Mouse (Mus musculus) E14TG2a.4 (cell line): ENCODE results near the gene Nnmt.

Experiments used
- H3K27me3 ChIP-seq: 2 replicates; pipeline ENCODE4 v1.6.1; 2014; ENCODE audit warnings: low read length, control low read depth; ENCODE audit not compliant: insufficient read depth
- H3K36me3 ChIP-seq: 2 replicates; pipeline ENCODE4 v1.6.1; 2014; ENCODE audit warnings: low read length, control low read depth; ENCODE audit not compliant: insufficient read depth
- H3K4me1 ChIP-seq: replicated peaks from 2 replicates; pipeline ENCODE4 v1.6.1; 2014; ENCODE audit warnings: low read depth, low read length, control low read depth
- H3K4me3 ChIP-seq: replicated peaks from 2 replicates; pipeline ENCODE4 v1.5.1; 2014; ENCODE audit warnings: mild to moderate bottlenecking, low read length
- H3K9me3 ChIP-seq: 2 replicates; pipeline ENCODE4 v1.6.1; 2014; ENCODE audit warnings: low read length, control low read depth
- CTCF ChIP-seq: conservative IDR thresholded peaks from 2 replicates; pipeline ENCODE4 v1.5.1; 2014; ENCODE audit warnings: low read length
- NANOG ChIP-seq: IDR thresholded peaks from 2 replicates; pipeline ENCODE4 v1.6.1; 2014; ENCODE audit warnings: borderline replicate concordance, low read length, mixed read lengths
- POU5F1 ChIP-seq: IDR thresholded peaks from 2 replicates; pipeline ENCODE4 v1.6.1; 2014; ENCODE audit warnings: low read length, borderline replicate concordance

The Nnmt gene

DNA sequence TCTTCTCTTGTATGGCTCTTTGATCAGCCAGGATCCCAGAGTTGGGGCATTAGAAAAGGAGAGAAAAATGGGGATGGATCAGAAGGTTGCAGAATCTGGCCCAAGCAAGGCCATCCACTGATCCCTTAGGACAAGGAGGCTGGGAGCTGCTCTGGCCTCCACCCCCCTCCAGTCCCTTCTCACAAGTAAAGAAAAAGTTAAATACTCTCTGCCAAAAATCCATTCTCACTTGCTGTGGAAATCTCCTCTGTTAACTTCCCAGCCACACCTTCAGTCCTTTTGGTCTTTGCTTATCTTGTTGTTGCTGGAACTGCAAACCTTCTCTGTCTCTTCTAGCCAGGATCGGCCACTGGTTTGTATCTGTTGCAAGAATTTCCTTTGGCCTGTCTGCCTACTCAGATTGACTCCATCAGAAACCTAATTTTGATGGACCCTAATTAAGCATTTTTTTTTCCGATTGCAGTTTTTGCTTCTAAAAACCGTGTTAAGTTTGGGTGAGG lies 12.6 kb upstream of the Nnmt start:
- Histone ChIP-seq H3K36me3 (no peaks in the 10 kb centered on the region), H3K9me3 (peaks cover 7% of the 10 kb centered on the region), H3K27me3 (no peaks in the 10 kb centered on the region; the same call in 1 of the 2 replicates), H3K4me1 (peaks cover 7% of the 10 kb centered on the region; the same call in 1 of the 2 replicates), H3K4me3 (no peak overlapping the region)
- no peak for TF ChIP-seq POU5F1
- TF ChIP-seq NANOG: no peak
- no peak for TF ChIP-seq CTCF

DNA sequence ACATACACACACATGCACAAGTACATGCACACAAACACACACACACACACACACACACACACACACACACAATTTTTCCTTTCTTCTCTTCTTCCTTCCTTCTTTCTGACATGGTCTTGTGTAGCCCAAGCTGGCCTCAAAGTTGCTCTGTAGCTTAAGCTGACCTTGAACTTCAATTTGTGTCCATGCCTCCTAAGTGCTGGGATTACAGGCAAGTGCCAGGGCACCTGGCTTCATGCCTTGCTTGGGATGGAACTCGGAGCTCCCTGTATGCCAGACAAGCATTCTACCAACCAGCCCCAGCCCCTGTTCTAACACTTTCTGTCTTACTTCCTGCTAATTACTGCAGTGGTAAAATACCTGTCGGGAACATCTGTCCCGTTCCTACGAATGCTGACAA lies 8.3 kb upstream of the Nnmt start:
- no peaks in the 10 kb centered on the region for H3K9me3 ChIP-seq
- no peaks in the 10 kb centered on the region for H3K36me3 ChIP-seq
- H3K4me1 ChIP-seq: peaks cover 3% of the 10 kb centered on the region
- H3K4me3 ChIP-seq: no peak overlapping the region
- no peaks in the 10 kb centered on the region for H3K27me3 ChIP-seq
- TF ChIP-seq POU5F1: no peak

DNA sequence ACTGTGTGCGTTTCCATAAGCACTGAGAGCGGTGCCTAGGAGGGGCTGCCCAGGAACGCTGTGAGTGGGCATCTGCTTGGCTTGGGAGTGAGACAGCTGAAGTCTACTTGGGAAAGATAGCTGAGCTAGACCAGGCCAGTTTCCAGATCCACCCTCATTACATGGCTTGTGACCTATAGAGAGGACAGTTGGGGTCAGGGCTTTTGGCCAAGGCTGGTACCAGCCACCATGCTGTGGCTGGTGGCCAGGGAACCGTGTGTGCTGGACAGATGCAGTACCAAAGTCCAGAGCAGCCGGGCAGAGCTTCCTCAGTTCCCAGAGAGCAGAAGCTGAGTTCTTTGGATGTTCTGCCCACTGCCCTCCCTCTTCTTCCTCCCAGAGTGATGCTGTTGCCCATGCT lies 7.6 kb upstream of the Nnmt start:
- Histone ChIP-seq H3K4me1 (no peaks in the 10 kb centered on the region; the same call in 1 of the 2 replicates), H3K4me3 (no peak overlapping the region), H3K27me3 (no peaks in the 10 kb centered on the region), H3K36me3 (no peaks in the 10 kb centered on the region), H3K9me3 (no peaks in the 10 kb centered on the region)
- TF ChIP-seq NANOG (no peak), CTCF (no peak), POU5F1 (no peak)

DNA sequence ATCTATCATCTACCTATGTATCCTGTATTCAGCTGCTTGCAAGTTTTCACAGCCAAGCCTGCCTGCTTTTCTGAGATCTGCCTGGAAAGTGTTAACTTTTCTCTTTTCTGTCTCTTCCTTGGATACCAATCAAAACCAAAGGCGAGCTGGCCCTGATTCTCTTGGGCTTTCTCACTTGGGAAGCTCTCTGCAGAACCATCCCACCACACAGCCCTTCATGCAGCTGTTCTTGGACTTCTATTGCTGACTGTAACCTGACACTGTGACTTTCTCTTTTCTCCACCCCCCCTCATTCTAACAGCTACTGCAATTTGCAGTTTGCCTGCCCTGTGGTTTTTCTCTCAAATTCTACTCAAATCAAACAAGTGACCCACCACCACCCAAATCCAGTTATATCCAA lies 6.1 kb upstream of the Nnmt start:
- Histone ChIP-seq H3K4me3 (no peak overlapping the region), H3K9me3 (no peaks in the 10 kb centered on the region), H3K27me3 (no peaks in the 10 kb centered on the region), H3K4me1 (no peaks in the 10 kb centered on the region; the same call in 1 of the 2 replicates), H3K36me3 (no peaks in the 10 kb centered on the region)
- TF ChIP-seq NANOG: no peak
- no peak for TF ChIP-seq POU5F1
- no peak for TF ChIP-seq CTCF

DNA sequence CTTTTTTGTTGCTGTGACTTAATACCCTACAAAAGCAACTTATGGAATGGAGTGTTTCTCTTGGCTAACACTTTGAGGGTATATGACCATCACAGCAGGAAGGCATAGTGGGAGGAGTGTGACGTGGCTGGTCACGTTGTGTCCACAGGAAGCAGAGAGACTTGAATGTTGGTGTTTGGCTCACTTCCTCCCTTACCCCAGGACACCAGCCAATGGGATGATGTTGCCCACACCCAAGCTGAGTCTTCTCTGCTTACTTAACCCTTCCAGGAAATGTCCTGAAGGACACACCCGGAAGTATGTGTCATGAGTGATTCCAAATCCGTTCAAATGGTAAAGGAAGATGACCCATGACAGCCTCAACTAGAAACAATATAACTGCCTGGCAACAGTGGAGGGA lies 4.8 kb upstream of the Nnmt start:
- Histone ChIP-seq H3K36me3 (no peaks in the 10 kb centered on the region), H3K4me1 (peaks cover 7% of the 10 kb centered on the region), H3K9me3 (no peaks in the 10 kb centered on the region), H3K4me3 (no peak overlapping the region), H3K27me3 (no peaks in the 10 kb centered on the region)
- TF ChIP-seq CTCF: no peak
- TF ChIP-seq POU5F1: no peak
- no peak for TF ChIP-seq NANOG

- H3K4me1 ChIP-seq: peaks cover 7% of the 10 kb centered on the region
- no peak for TF ChIP-seq CTCF
- TF ChIP-seq NANOG: no peak
- TF ChIP-seq POU5F1: no peak
- no peak overlapping the region for H3K4me3 ChIP-seq
- no peaks in the 10 kb centered on the region for H3K27me3 ChIP-seq
- no peaks in the 10 kb centered on the region for H3K9me3 ChIP-seq
- no peaks in the 10 kb centered on the region for H3K36me3 ChIP-seq
These were observed 2.5 kb upstream of the Nnmt start for GRCm38 (mm10) chr9:48607417-48607816.

GRCm38 (mm10) chr9:48606171-48606570 lies 1.2 kb upstream of the Nnmt start:
- peaks cover 7% of the 10 kb centered on the region for H3K4me1 ChIP-seq

DNA sequence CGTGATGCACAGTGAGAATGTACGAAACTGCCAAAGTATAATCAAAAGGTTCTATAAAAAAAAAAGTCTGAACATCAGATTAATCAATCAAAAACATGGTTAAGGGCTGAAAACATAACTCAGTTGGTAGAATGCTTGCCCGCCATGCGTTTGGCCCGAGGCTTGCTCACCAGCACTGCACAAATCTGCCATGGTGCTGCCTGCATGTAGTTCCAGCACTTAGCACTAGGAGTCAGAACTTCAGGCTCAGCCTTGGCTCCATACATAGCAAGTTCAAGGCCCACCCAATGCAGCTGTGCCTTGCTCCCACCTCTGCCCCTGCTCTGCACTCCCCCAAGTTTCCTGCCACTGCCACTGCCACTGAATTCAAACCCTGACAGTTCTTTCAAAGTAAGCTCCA lies 744 bp upstream of the Nnmt start:
- no peaks in the 10 kb centered on the region for H3K27me3 ChIP-seq
- H3K4me1 ChIP-seq: peaks cover 7% of the 10 kb centered on the region
- no peaks in the 10 kb centered on the region for H3K9me3 ChIP-seq
- no peak overlapping the region for H3K4me3 ChIP-seq
- H3K36me3 ChIP-seq: no peaks in the 10 kb centered on the region
- TF ChIP-seq POU5F1: no peak
- no peak for TF ChIP-seq NANOG
- peak; percentile 39; the same call in 1 of the 2 replicates for TF ChIP-seq CTCF

More at GRCm38 (mm10) chr9:48606171-48606570, 1.2 kb upstream of the Nnmt start:
- no peaks in the 10 kb centered on the region for H3K27me3 ChIP-seq
- H3K4me3 ChIP-seq: no peak overlapping the region
- no peaks in the 10 kb centered on the region for H3K36me3 ChIP-seq
- TF ChIP-seq POU5F1 (no peak), CTCF (no peak), NANOG (no peak)
- no peaks in the 10 kb centered on the region for H3K9me3 ChIP-seq

DNA sequence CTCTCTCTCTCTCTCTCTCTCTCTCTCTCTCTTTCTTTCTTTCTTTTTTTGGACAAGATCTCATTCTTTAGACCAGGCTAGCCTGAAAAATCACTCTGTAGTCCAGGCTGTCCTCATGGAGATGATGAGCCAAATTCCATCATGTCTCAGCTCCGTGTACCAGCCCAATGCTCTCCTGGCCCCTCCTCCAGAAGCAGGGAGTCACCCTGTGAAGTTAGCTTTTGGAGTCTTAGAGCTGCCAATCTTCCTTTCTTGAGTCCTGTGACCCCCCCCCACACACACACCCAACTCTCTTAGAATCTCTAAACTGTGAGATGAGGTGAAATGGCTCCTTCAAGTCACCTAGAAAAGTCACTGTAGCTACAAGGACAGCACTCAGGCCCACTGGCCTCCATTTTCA lies 727 bp downstream of the Nnmt start:
- no peak overlapping the region for H3K4me3 ChIP-seq
- peaks cover 7% of the 10 kb centered on the region for H3K4me1 ChIP-seq
- TF ChIP-seq NANOG: no peak
- no peaks in the 10 kb centered on the region for H3K27me3 ChIP-seq
- H3K36me3 ChIP-seq: no peaks in the 10 kb centered on the region
- H3K9me3 ChIP-seq: peaks cover 4% of the 10 kb centered on the region; the same call in 1 of the 2 replicates
